Mouse (Mus musculus): ENCODE measurements around the gene Fars2.
"Not testable (repeated sequence)": the region's sequence is repeated elsewhere in the genome, so short reads cannot be mapped to it uniquely, and the experiment has no call there.

Gene Fars2

DNA sequence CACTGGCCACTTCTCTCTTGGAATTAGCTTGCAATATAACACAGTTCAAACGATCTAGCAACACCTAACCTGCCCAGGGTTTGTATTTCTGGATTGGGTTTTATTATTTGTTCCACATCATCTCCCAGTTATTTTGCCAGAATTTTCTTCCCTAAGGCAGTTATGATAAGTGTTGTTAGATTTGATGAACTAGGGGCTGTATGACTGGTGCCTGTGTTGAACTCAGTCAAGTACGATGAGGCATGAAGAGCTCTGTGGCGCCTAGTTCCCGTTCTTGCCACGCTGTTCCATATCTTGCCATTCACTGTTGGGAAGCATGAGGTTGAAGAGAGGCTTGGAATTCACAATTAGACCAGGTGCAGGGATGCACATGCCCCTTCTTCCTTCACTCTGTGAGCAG lies 177.3 kb downstream of the Fars2 start:
- no peak for DNase-seq (ENCODE audit: low spot score in 2 of 2)

- peak in 1 of 2 experiments; percentile 31 for DNase-seq (ENCODE audit: low spot score in 2 of 2)
Observed at GRCm38 (mm10) chr13:36295848-36296247, 178.6 kb downstream of the Fars2 start.

GRCm38 (mm10) chr13:36296574-36296973 lies 179.4 kb downstream of the Fars2 start:
- no peak for DNase-seq (ENCODE audit: low spot score in 2 of 2)

DNA sequence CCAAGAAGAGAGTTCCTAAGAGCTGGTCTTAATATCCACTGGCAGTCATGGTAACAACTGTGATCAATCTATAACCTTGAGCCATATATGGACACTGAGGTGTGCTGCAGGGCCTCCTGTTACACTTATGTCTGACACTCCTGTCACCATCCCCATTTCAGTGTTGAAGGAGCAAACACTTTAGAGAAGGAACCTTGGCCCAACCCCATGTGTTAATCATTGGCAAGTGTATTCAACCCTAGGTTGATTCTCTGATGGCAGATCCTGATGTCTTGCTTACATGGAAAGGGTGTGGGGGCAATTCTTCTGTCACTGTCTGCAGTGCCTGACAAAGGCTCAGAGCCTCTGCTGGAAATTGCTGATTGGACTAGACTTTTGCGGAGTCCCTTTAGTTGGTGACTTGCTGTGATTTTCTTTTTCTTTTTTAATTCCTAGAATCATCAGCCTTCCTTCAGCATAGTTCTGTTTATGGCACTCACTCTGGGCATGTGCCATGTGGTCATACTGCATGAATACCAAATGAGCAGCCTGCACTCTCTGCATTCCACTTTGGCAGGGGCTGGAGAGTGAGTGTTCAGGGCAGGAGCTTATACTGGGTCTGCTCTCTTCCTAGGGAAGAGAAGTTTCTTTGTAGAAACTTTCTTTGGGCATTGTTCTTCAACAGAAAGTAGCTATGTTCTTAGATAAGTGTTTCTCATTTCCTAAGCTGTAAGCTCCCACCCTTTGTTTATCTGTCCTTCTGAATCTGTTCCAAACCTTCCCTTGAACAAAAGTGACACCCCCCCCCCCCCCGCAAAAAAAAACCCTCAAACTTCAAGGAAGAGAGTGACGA lies 181.0 kb downstream of the Fars2 start:
- DNase-seq (ENCODE audit: low spot score in 2 of 2), result no peak

- DNase-seq (ENCODE audit: low spot score in 2 of 2), result no peak
Observed at GRCm38 (mm10) chr13:36298782-36299031, 181.5 kb downstream of the Fars2 start.

GRCm38 (mm10) chr13:36302770-36303169 lies 185.6 kb downstream of the Fars2 start:
- no peak for DNase-seq (ENCODE audit: low spot score in 2 of 2)

GRCm38 (mm10) chr13:36305306-36305705 lies 188.1 kb downstream of the Fars2 start:
- no peak for DNase-seq (ENCODE audit: low spot score in 2 of 2)

DNA sequence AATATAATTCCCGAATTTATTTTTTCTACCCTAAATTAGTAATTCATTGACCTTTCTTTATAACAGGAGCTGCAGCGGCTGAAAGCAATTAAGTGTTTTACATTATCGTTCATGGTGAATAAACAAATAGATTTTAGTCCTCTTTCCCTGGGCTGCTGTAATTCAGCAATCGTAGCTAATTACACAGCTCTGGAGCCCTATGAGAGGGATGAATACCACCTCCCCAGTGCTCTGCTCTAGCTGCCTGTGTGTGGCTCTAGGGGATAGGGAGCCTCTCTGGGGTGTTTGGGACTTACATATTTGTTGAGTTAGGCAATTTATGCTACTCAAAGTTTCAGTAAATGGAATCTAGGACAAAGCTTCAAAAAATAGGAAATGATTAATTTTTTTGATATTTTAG lies 190.2 kb downstream of the Fars2 start:
- no peak for DNase-seq (ENCODE audit: low spot score in 2 of 2)

- no peak for DNase-seq (ENCODE audit: low spot score in 2 of 2)
Observed at GRCm38 (mm10) chr13:36309160-36309559, 191.9 kb downstream of the Fars2 start.

- no peak for DNase-seq (ENCODE audit: low spot score in 2 of 2)
Observed at GRCm38 (mm10) chr13:36314218-36314617, 197.0 kb downstream of the Fars2 start.

DNA sequence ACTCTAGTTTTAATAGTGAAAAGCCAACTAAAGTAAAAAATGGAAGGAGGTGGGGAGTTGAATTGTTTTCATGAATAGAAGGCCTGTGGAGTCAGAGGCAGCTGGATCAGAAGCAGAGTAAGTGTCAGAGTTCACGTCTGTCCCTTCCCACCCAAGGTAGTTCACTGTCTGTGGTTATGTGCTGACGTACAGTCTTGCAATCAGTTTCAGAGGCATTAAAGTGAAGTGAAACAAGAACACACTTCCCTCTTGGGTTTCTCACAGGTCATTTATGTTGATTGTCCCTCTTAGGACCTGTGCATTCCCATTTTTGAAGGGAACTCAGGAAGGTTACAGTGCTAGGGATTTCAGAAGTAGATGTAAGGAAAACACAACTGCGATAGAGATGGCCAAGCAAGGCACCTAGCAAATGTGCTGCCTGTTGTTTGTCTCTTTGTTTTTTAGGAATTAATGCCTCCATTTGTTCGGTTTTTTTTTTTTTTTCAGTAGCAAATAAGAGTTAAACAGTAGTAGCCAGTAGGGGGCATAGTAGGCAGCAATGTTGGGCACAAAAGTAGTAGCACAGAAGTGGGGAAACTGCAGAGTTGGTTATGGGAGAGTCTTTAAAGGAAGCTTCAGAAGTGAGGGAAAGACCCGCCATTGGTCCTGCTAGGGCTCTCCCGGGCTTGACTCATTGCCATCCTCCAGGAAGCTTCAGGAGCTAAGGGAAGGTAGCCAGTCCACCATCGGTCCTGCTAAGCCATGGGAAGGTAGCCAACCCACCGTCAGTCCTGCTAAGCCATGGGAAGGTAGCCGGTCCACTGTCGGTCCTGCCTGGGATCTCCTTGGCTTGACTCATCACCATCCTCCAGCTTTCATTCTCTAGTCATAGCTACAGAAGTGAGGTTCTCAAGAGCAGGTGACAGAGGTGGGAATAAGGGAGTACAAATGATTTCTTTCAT lies 197.9 kb downstream of the Fars2 start:
- no peak for DNase-seq (ENCODE audit: low spot score in 2 of 2)

- no peak for DNase-seq (ENCODE audit: low spot score in 2 of 2)
Observed at GRCm38 (mm10) chr13:36317824-36318223, 200.6 kb downstream of the Fars2 start.

GRCm38 (mm10) chr13:36324624-36325023 lies 207.4 kb downstream of the Fars2 start:
- DNase-seq (ENCODE audit: low spot score in 2 of 2), result no peak

GRCm38 (mm10) chr13:36326539-36326938 lies 209.3 kb downstream of the Fars2 start:
- DNase-seq (ENCODE audit: low spot score in 2 of 2), result no peak

GRCm38 (mm10) chr13:36329871-36330270 lies 212.7 kb downstream of the Fars2 start:
- no peak for DNase-seq (ENCODE audit: low spot score in 2 of 2)

- no peak for DNase-seq (ENCODE audit: low spot score in 2 of 2)
Observed at GRCm38 (mm10) chr13:36330542-36330941, 213.3 kb downstream of the Fars2 start.

- DNase-seq (ENCODE audit: low spot score in 2 of 2), result no peak
Observed at GRCm38 (mm10) chr13:36334748-36335147, 217.5 kb downstream of the Fars2 start.

- DNase-seq (ENCODE audit: low spot score in 2 of 2), result no peak
Observed at GRCm38 (mm10) chr13:36351529-36351928, 234.3 kb downstream of the Fars2 start.

DNA sequence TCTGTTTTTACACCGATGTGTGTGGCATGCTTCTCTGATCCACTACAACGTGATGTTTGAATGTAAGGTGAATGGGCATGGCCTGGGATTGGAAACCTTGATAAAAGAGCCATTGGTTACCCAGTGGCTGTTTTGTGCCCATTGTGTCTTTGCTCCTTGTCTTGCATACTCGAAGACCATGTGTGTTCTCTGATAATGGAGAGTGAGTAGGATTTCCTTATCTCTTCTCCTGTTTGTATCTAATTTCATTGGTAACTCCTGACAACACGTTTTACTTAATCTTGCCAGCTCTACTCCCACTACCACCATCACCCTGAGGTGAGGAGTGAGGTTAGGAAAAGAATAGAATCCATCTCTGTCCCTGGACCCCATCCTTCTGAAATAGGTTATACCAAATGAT lies 240.3 kb downstream of the Fars2 start:
- DNase-seq (ENCODE audit: low spot score in 2 of 2), result no peak

DNA sequence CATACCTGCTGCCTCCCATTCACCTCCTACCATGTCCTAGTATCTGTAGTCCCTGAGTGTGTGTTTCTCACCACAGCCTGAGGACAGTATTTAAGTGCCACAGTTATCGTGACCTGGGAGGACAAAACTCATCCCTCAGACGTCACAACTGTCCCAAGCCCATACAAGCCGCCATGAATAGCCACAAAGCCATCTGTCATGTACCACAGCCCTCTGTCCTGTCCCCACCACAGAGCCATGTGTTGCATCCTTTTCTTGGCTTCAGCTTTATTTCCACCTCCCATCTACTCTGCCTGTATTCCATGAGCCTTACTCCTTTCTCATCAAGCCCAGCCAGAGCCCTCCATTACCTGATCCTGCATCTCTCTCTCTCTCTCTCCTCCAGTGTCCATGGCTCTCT lies 244.2 kb downstream of the Fars2 start:
- no peak for DNase-seq (ENCODE audit: low spot score in 2 of 2)

- not testable (repeated sequence) for DNase-seq (ENCODE audit: low spot score in 2 of 2)
Observed at GRCm38 (mm10) chr13:36365719-36366118, 248.5 kb downstream of the Fars2 start.

GRCm38 (mm10) chr13:36366304-36366703 lies 249.1 kb downstream of the Fars2 start:
- DNase-seq (ENCODE audit: low spot score in 2 of 2), result no peak
